Mouse (Mus musculus) telencephalon, adult 2 months (tissue): ENCODE measurements at regions not wholly inside any gene's neighbourhood (a gene's known extent, or its start where the extent isn't known, plus 50 kb on each side); places are given as distances from the start of the nearest gene placed in this dataset.

Experiments
- DNase-seq: peaks from one replicate; pipeline ENCODE4 v3.0.0-alpha.2; 2011; ENCODE audit warnings: low read depth, low spot score

- no peak for DNase-seq
These were observed 122.8 kb upstream of the Vegfc start for GRCm38 (mm10) chr8:53954476-53955158.

- no peak for DNase-seq
These were observed 121.3 kb upstream of the Vegfc start for GRCm38 (mm10) chr8:53956148-53956547.

- DNase-seq: no peak
These were observed 118.9 kb upstream of the Vegfc start for GRCm38 (mm10) chr8:53958548-53958947.

- no peak for DNase-seq
These were observed 114.4 kb upstream of the Vegfc start for GRCm38 (mm10) chr8:53962993-53963392.

GRCm38 (mm10) chr8:53984296-53984695 is 93.1 kb upstream of the Vegfc start:
- DNase-seq: no peak

GRCm38 (mm10) chr8:53985685-53986084 is 91.7 kb upstream of the Vegfc start:
- DNase-seq: no peak

DNA sequence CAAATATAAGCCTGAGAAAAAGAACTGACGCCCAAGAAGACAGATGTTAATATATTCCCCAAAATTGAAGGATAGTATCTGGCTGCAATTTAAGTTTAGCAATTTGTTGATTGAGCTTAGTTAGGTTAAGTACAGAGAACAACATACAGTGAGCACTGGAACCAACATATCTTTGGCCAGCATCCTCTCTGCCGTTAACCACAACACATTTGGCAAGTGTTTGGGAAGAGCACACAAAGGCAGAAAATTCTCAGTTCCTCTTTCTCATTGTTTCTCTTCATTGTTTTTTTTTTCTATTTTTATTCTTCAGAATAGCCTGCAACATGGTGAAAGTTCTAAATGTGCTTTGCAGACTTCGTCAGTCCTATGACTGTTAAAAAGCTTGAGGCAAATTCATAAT is 83.2 kb upstream of the Vegfc start:
- DNase-seq: no peak

- no peak for DNase-seq
These were observed 79.9 kb upstream of the Vegfc start for GRCm38 (mm10) chr8:53997461-53997860.

DNA sequence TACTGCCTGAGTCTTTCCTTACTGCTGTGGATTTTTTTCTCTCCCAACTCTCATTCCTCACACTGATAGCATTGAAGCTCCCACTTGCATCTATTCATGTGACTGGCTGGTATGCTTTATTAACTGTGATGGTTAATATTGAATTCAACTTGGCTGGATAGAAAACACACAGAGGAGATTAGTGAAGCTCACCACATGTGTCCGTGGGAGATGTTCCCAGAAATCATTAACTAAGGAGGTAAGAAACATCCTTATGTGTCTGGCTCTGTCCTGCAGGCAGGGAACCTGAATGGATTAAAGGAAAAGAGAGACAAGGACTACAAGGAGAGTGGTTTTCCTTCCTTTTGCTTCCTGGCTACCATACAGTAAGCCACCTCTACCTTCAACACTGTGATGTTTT is 74.5 kb upstream of the Vegfc start:
- no peak for DNase-seq

DNA sequence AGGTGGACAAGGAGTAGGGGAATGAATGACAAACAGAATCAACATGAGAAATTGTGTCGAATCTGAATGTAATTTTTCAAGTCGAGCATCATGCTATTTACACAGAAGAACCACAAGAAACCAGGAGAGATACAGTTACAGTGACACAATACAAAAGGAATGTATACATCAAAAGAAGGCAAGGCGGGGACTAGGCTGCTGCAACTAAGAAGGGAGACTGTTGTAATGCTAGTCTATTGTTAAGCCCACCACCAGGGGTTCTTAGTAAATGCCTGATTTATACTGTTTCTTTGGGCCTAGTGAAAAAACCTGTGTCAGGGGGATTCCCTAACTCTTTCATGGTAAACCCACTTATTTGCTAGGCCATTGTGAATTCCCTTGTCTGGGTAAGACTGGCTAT is 63.3 kb upstream of the Vegfc start:
- no peak for DNase-seq

GRCm38 (mm10) chr8:54018535-54019165 is 58.8 kb upstream of the Vegfc start:
- no peak for DNase-seq
